Mouse (Mus musculus): ENCODE data around the gene Baiap2l1. TPM values are rescaled to one million over a fixed set of nuclear protein-coding genes. Genes with fewer than 3 reads are reported as not detected.
"Not testable (repeated sequence)": the region's sequence is repeated elsewhere in the genome, so short reads cannot be mapped to it uniquely, and the experiment has no call there.

Baiap2l1 gene
- polyA plus RNA-seq, 1 experiment from 2014 or later, result 9.4 TPM

- H3K27ac ChIP-seq, result no peak overlapping the region
- H3K4me3 ChIP-seq, result no peak overlapping the region
- peaks cover 12% of the 10 kb centered on the region for H3K4me1 ChIP-seq
- H3K9me3 ChIP-seq, result no peaks in the 10 kb centered on the region
- no peaks in the 10 kb centered on the region for H3K36me3 ChIP-seq
- DNase-seq (ENCODE audit: low spot score), result no peak
- 81% methylated on average over 9 of the region's 9 CpGs for WGBS
- no peaks in the 10 kb centered on the region for H3K27me3 ChIP-seq (ENCODE audit: insufficient read depth, poor library complexity, severe bottlenecking)
Observed at GRCm38 (mm10) chr5:144368661-144369205, 10.8 kb upstream of the Baiap2l1 start.

DNA sequence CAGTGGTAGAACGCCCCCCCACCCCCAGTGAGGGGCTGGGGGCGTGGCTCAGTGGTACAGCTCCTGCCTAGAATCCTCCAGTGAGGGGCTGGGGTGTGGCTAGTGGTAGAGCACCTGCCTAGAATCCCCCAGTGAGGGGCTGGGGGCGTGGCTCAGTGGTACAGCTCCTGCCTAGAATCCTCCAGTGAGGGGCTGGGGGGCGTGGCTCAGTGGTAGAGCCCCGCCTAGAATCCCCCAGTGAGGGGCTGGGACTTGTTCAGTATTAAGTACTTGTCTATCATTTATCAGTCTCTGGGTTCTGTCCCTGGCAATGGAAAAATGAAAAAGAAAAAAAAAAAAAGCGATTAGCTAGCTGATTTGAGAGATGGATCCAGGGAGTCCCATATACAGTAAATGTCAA is 8.6 kb upstream of the Baiap2l1 start:
- not testable (repeated sequence) for H3K4me3 ChIP-seq; H3K27ac ChIP-seq; DNase-seq (ENCODE audit: low spot score); H3K27me3 ChIP-seq (ENCODE audit: insufficient read depth, poor library complexity, severe bottlenecking); H3K9me3 ChIP-seq; H3K36me3 ChIP-seq
- peaks cover 12% of the 10 kb centered on the region for H3K4me1 ChIP-seq
- WGBS, result 69% methylated on average over 6 of the region's 6 CpGs

DNA sequence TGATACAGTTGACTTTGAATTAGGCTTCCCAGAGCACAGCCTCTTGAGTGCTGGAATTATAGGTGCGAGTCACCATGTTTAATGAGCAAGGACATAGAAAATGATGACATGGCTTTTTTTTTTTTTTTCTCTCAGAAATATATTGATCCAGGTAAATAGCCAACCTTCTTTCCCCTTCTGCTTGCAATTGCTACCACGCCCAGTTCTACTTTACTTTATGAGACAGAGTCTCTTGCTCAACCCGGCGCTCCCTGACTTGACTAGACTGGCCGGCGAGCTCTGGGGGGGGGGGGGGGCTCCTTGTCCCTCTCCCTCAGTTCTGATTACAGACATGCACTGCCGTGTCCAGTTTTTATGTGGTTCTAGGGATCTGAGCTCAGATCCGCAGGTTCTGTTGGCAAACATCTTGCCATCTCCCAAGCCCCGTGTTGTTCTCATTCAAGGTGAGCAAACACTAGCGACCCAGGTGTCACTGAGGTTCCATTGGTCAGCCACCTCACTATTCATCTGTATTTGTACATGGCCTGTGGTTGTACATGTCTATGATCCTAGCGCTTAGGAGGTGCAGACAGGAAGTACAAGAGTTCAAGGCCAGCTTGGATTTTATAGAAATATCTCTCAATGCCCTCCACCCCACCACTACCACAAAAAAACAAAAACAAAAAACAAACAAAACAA is 6.9 kb upstream of the Baiap2l1 start:
- Histone ChIP-seq H3K9me3 (no peaks in the 10 kb centered on the region), H3K4me3 (no peak overlapping the region), H3K27me3 (ENCODE audit: insufficient read depth, poor library complexity, severe bottlenecking) (no peaks in the 10 kb centered on the region), H3K27ac (no peak overlapping the region), H3K4me1 (peaks cover 4% of the 10 kb centered on the region; the same call in 1 of the 2 replicates), H3K36me3 (no peaks in the 10 kb centered on the region)
- WGBS, result 89% methylated on average over 11 of the region's 11 CpGs
- no peak for DNase-seq (ENCODE audit: low spot score)

DNA sequence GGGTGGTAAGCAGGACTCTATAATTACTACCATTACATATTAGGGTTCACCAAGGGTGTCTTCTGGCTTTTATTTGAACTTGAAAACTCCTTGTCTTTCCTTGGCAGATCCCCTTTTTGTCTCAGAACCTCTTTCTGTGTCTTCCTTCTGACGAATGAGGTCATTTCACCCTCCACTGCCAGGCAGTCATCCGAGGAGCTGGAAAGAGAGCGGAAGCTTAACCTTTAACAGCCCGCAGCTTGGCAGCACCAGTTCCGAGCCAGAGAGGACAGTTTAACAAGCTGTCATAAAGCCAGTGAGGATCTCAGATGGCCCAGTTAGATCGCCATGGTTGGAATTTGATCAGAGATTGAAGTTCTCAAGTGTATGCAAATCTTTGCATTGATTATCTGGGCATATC is 2.4 kb upstream of the Baiap2l1 start:
- Histone ChIP-seq H3K36me3 (no peaks in the 10 kb centered on the region), H3K27ac (no peak overlapping the region), H3K9me3 (no peaks in the 10 kb centered on the region), H3K27me3 (ENCODE audit: insufficient read depth, poor library complexity, severe bottlenecking) (no peaks in the 10 kb centered on the region), H3K4me3 (no peak overlapping the region), H3K4me1 (peaks cover 18% of the 10 kb centered on the region; the same call in 1 of the 2 replicates)
- WGBS, result 66% methylated on average over 6 of the region's 6 CpGs
- no peak for DNase-seq (ENCODE audit: low spot score)

GRCm38 (mm10) chr5:144359886-144360285 is 2.0 kb upstream of the Baiap2l1 start:
- peaks cover 18% of the 10 kb centered on the region; the same call in 1 of the 2 replicates for H3K4me1 ChIP-seq
- H3K4me3 ChIP-seq, result no peak overlapping the region
- WGBS, result 78% methylated on average over 6 of the region's 6 CpGs
- no peaks in the 10 kb centered on the region for H3K9me3 ChIP-seq
- no peak overlapping the region for H3K27ac ChIP-seq
- H3K36me3 ChIP-seq, result no peaks in the 10 kb centered on the region
- no peaks in the 10 kb centered on the region for H3K27me3 ChIP-seq (ENCODE audit: insufficient read depth, poor library complexity, severe bottlenecking)
- no peak for DNase-seq (ENCODE audit: low spot score)

DNA sequence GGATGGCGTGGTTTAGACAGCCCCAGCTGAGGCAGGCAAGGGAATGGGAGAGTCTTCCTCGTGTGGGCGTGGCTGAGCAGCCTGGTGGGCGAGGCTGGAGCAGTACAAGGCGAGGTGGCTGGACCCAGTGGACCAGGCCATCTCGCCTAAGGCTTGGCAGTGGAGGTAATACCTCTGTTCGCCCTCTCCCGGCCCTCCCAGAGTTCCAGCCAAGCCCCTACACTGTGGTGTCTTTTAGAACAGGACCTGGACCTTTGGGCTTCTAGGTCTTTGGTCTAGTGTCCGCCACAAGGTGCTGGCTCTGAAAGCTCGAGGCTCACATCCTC is 643 bp upstream of the Baiap2l1 start:
- WGBS, result 8% methylated on average over 10 of the region's 10 CpGs
- Histone ChIP-seq H3K36me3 (no peaks in the 10 kb centered on the region), H3K4me3 (peak overlapping the region; percentile 83), H3K27ac (peak overlapping the region; percentile 90; the same call in 1 of the 2 replicates), H3K9me3 (no peaks in the 10 kb centered on the region), H3K4me1 (peaks cover 13% of the 10 kb centered on the region; the same call in 1 of the 2 replicates), H3K27me3 (ENCODE audit: insufficient read depth, poor library complexity, severe bottlenecking) (no peaks in the 10 kb centered on the region)
- DNase-seq (ENCODE audit: low spot score), result no peak

DNA sequence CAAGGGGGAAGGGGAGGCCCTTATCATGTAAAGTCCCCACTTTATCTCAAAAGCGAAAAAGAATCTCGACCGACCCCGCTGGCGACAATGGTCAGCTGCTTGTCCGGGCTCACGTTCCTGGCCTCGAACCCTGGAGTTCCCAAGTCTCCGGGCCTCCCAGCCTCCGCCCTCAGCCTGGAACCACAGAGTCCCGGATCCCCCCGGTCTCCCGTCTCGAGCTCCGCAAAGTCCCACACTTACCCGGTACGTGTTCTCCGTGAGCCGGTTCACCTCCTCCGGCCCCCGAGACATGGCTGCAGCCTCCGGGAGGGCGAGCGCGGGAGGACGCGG is 396 bp downstream of the Baiap2l1 start:
- Histone ChIP-seq H3K9me3 (no peaks in the 10 kb centered on the region), H3K4me3 (peak overlapping the region; percentile 83), H3K36me3 (no peaks in the 10 kb centered on the region), H3K4me1 (peaks cover 13% of the 10 kb centered on the region; the same call in 1 of the 2 replicates), H3K27me3 (ENCODE audit: insufficient read depth, poor library complexity, severe bottlenecking) (no peaks in the 10 kb centered on the region), H3K27ac (peak overlapping the region; percentile 90)
- WGBS, result under 1% methylated on average over 27 of the region's 27 CpGs
- no peak for DNase-seq (ENCODE audit: low spot score)

- H3K9me3 ChIP-seq, result no peaks in the 10 kb centered on the region
- H3K27ac ChIP-seq, result peak overlapping the region; percentile 90
- H3K27me3 ChIP-seq (ENCODE audit: insufficient read depth, poor library complexity, severe bottlenecking), result no peaks in the 10 kb centered on the region
- 10% methylated on average over 17 of the region's 17 CpGs for WGBS
- H3K36me3 ChIP-seq, result no peaks in the 10 kb centered on the region
- no peak for DNase-seq (ENCODE audit: low spot score)
- H3K4me1 ChIP-seq, result peaks cover 13% of the 10 kb centered on the region; the same call in 1 of the 2 replicates
- peak overlapping the region; percentile 83 for H3K4me3 ChIP-seq
Observed at GRCm38 (mm10) chr5:144356776-144357455, 996 bp downstream of the Baiap2l1 start.

- Histone ChIP-seq H3K27ac (no peak overlapping the region), H3K27me3 (ENCODE audit: insufficient read depth, poor library complexity, severe bottlenecking) (no peaks in the 10 kb centered on the region), H3K36me3 (no peaks in the 10 kb centered on the region), H3K4me1 (0 out of 2 replicates have a peak, but pooled peaks cover 3% of the 10 kb centered on the region), H3K4me3 (no peak overlapping the region), H3K9me3 (no peaks in the 10 kb centered on the region)
- DNase-seq (ENCODE audit: low spot score), result no peak
- WGBS, result 83% methylated on average over 9 of the region's 9 CpGs
Observed at GRCm38 (mm10) chr5:144352250-144353047, 5.5 kb downstream of the Baiap2l1 start.

DNA sequence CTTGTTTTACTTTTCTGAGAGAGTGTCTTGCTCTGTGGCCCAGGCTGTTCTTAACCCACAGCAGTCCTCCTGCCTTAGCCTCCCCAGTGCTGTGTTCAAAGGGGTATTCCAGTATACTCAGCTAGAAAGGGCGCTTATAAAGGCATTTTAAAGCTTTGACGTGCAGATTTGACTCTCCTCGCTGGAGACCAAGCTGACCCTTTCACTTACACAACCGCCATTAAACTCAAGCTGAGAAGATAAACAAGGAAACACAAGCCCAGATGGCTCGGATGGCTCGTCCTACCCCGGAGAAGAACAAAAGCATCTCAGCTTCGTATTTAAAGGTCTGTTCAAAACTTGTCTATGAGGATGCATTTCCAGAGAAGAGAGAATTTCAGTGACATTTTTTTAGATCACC is 6.7 kb downstream of the Baiap2l1 start:
- WGBS, result 31% methylated on average over 8 of the region's 8 CpGs
- H3K27ac ChIP-seq, result no peak overlapping the region
- H3K9me3 ChIP-seq, result no peaks in the 10 kb centered on the region
- H3K27me3 ChIP-seq (ENCODE audit: insufficient read depth, poor library complexity, severe bottlenecking), result no peaks in the 10 kb centered on the region
- H3K4me1 ChIP-seq, result 0 out of 2 replicates have a peak, but pooled peaks cover 3% of the 10 kb centered on the region
- H3K4me3 ChIP-seq, result no peak overlapping the region
- H3K36me3 ChIP-seq, result no peaks in the 10 kb centered on the region
- no peak for DNase-seq (ENCODE audit: low spot score)

- no peak for DNase-seq (ENCODE audit: low spot score)
- H3K4me3 ChIP-seq, result no peak overlapping the region
- 64% methylated on average over 6 of the region's 6 CpGs for WGBS
- no peaks in the 10 kb centered on the region for H3K9me3 ChIP-seq
- no peak overlapping the region for H3K27ac ChIP-seq
- peaks cover 7% of the 10 kb centered on the region; the same call in 1 of the 2 replicates for H3K4me1 ChIP-seq
- no peaks in the 10 kb centered on the region for H3K36me3 ChIP-seq
- H3K27me3 ChIP-seq (ENCODE audit: insufficient read depth, poor library complexity, severe bottlenecking), result no peaks in the 10 kb centered on the region
Observed at GRCm38 (mm10) chr5:144344592-144344991, 13.3 kb downstream of the Baiap2l1 start.

DNA sequence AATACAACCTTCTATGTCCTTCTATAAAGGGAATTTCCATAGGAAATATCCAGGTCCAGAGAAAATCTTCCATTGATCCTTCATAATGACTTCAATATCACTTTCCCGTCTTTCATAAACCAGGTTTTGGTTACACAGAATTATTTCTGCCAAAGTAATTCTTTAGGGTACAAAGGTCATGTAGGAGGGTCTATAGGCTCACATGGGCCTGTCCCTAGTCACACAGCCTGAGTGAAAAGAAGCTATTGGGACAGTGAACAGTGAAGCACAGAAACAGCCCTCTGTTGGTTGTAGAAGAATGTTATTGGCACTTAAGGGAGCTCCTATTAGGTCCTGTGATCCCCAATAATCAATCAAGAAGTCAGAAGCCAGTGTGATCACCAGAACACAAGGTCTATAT is 16.8 kb downstream of the Baiap2l1 start:
- WGBS, result 83% methylated on average over 1 of the region's 1 CpGs
- no peak for DNase-seq (ENCODE audit: low spot score)
- Histone ChIP-seq H3K4me3 (no peak overlapping the region), H3K27me3 (ENCODE audit: insufficient read depth, poor library complexity, severe bottlenecking) (no peaks in the 10 kb centered on the region), H3K27ac (no peak overlapping the region), H3K9me3 (no peaks in the 10 kb centered on the region), H3K36me3 (no peaks in the 10 kb centered on the region), H3K4me1 (peaks cover 12% of the 10 kb centered on the region; the same call in 1 of the 2 replicates)

GRCm38 (mm10) chr5:144338787-144339186 is 19.1 kb downstream of the Baiap2l1 start:
- no peak for DNase-seq (ENCODE audit: low spot score)
- WGBS, result 72% methylated on average over 1 of the region's 1 CpGs
- no peaks in the 10 kb centered on the region for H3K27me3 ChIP-seq (ENCODE audit: insufficient read depth, poor library complexity, severe bottlenecking)
- H3K27ac ChIP-seq, result no peak overlapping the region
- no peaks in the 10 kb centered on the region for H3K9me3 ChIP-seq
- H3K36me3 ChIP-seq, result no peaks in the 10 kb centered on the region
- no peak overlapping the region for H3K4me3 ChIP-seq
- H3K4me1 ChIP-seq, result peaks cover 9% of the 10 kb centered on the region; the same call in 1 of the 2 replicates

Measured in heart, embryonic 10.5 days (tissue).